Mouse (Mus musculus): Measurements from ENCODE around the gene Ifnar1.

Ifnar1 gene

GRCm38 (mm10) chr16:91538513-91538912 is 53.5 kb downstream of the Ifnar1 start:
- DNase-seq (ENCODE audit: low spot score in 2 of 2) = peak in 1 of 2 experiments; percentile 58

GRCm38 (mm10) chr16:91541573-91542081 is 56.6 kb downstream of the Ifnar1 start:
- no peak for DNase-seq (ENCODE audit: low spot score in 2 of 2)

- no peak for DNase-seq (ENCODE audit: low spot score in 2 of 2)
Measured at GRCm38 (mm10) chr16:91543619-91544018, 58.6 kb downstream of the Ifnar1 start.

GRCm38 (mm10) chr16:91545597-91546281 is 60.7 kb downstream of the Ifnar1 start:
- peak; percentile 21 to 65 for DNase-seq (ENCODE audit: low spot score in 2 of 2)

- peak; percentile 52 to 63 for DNase-seq (ENCODE audit: low spot score in 2 of 2)
Measured at GRCm38 (mm10) chr16:91546391-91546835, 61.4 kb downstream of the Ifnar1 start.

GRCm38 (mm10) chr16:91546836-91547741 is 62.1 kb downstream of the Ifnar1 start, which contains the start of gene Ifngr2:
Gene Ifngr2, plus strand, starts transcription at chr16:91547072.
- DNase-seq (ENCODE audit: low spot score in 2 of 2) = peak; percentile 21 to 57

- DNase-seq (ENCODE audit: low spot score in 2 of 2) = no peak
Measured at GRCm38 (mm10) chr16:91547974-91548373, 62.9 kb downstream of the Ifnar1 start.

GRCm38 (mm10) chr16:91548586-91548985 is 63.5 kb downstream of the Ifnar1 start:
- DNase-seq (ENCODE audit: low spot score in 2 of 2) = no peak

- no peak for DNase-seq (ENCODE audit: low spot score in 2 of 2)
Measured at GRCm38 (mm10) chr16:91548996-91549395, 64.0 kb downstream of the Ifnar1 start.

GRCm38 (mm10) chr16:91549616-91550015 is 64.6 kb downstream of the Ifnar1 start:
- no peak for DNase-seq (ENCODE audit: low spot score in 2 of 2)

- no peak for DNase-seq (ENCODE audit: low spot score in 2 of 2)
Measured at GRCm38 (mm10) chr16:91551081-91551524, 66.1 kb downstream of the Ifnar1 start.

GRCm38 (mm10) chr16:91552072-91552471 is 67.0 kb downstream of the Ifnar1 start:
- DNase-seq (ENCODE audit: low spot score in 2 of 2) = no peak

GRCm38 (mm10) chr16:91553625-91554024 is 68.6 kb downstream of the Ifnar1 start:
- peak in 1 of 2 experiments; percentile 38 for DNase-seq (ENCODE audit: low spot score in 2 of 2)

GRCm38 (mm10) chr16:91555017-91555605 is 70.1 kb downstream of the Ifnar1 start:
- DNase-seq (ENCODE audit: low spot score in 2 of 2) = no peak

- no peak for DNase-seq (ENCODE audit: low spot score in 2 of 2)
Measured at GRCm38 (mm10) chr16:91556659-91557058, 71.6 kb downstream of the Ifnar1 start.

Data from natural killer cell, adult 2 months (primary cell).